Mouse (Mus musculus): ENCODE results near the gene Tle1.

Gene Tle1

DNA sequence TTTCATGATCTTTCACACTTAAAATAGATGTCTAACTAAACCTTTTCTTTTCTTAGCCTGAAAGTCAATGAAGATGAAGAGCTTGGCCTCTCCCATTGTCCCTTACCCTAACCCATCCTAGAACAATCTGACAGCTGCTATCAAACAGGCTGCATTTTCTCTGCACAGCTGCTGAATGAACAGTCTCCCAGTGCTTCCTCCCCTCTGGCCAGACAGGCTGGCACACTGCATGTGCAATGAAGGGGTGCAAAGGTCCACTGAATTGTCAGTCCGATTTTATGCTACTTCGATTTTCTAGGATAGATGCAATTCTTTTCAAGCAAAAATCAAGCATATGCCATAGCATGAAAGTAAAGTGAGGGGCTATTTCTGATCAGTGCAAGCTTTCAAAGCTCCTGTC, 34.2 kb downstream of the Tle1 start:
- in situ Hi-C loops (cut with MboI, MseI) = no loop called here

DNA sequence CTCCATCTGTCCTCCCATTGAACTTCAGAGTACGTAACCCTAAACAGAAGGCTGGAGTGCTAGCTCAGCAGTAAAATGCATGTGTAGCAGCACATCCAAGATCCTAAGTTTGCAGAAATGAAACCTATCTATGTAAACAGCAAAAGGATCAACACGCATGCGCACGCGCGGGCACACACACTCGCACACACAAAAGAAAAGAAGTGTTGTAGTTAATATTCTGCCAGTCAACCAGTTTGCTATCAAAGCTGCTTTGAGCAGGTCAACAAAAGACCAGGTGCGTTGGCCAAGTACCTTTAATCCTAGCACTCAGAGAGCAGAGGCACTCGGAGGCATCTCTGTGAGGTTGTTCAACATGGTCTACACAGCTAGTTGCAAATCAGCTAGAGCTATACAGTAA, 35.0 kb downstream of the Tle1 start:
- in situ Hi-C loops (cut with MboI, MseI) = no loop called here

DNA sequence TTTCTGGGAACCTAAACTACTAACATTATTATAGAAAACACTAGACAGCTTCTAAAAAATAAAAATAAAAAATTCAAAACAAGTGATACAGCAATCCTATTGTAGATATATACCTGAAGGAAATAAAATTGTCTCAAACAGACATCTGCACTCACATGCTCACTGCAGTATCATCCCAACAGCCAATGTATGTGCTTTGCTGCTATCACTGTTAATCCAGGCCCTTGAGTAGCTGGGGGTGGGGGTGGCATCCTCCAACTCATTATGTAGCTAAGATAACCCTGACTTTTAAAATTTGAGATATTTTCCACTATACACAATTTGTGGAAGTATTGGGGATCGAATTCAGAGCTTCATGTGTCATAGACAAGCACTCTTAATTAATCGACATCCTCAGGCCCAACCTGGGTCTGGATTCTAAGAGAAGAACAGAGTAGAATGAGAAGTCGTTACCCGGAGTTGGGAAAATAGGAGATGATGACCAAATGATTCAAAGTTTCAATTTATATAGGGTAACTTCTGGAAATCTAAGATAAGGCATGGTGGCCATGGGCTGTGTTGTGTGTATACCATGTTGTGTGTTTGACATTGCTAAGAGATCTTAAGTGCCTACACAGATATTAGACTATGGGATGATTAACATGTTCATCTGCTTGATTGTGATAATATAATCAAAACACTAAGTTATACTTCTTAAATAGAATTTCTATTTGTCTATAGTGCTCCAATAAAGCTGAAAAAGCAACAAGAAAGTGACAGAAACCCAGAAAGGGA, 38.1 kb downstream of the Tle1 start:
- in situ Hi-C loops (cut with MboI, MseI) = no loop called here

DNA sequence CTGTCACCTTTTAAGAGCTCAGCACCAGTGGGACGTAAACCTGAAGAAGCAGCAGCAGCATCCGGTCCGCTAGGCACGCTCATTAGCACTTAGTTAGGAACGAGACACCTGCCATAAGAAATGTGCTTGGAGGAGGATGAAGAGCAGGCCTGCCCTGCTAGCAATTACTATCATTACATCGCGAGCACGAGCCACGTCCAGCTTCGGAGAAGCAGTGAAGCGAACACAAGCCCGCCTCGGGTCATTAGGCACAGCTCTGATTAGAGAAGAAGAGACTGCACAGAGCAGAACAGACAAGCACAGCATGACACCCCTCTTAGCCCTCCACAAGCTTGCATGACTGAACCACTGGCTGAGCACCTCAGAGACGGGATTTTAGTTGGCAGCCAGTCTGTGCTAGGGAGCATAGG, 40.6 kb downstream of the Tle1 start:
- in situ Hi-C loops (cut with MboI, MseI) = no loop called here

DNA sequence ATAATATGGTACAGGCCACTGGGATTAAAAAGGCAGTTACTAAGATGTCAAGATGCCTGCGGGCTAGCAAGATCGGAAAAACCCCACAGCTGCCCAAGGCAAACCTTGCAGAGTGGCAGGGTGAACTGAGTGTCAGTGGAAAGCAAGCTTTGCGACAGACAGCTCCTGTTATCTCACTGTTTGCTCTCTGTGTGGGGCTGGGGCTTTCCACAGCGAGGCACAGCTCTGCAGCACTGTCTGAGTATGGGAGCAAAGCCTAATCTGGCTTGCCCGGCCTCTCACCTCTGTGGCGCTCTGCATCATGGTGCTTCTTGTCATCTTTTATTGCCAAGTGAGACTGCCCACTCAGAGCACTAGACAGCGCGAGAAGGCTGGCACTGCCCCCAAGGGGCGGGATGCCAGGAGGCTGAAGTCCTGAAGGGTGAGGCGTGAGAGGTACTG, 42.8 kb downstream of the Tle1 start:
- in situ Hi-C loops (cut with MboI, MseI) = no loop called here

DNA sequence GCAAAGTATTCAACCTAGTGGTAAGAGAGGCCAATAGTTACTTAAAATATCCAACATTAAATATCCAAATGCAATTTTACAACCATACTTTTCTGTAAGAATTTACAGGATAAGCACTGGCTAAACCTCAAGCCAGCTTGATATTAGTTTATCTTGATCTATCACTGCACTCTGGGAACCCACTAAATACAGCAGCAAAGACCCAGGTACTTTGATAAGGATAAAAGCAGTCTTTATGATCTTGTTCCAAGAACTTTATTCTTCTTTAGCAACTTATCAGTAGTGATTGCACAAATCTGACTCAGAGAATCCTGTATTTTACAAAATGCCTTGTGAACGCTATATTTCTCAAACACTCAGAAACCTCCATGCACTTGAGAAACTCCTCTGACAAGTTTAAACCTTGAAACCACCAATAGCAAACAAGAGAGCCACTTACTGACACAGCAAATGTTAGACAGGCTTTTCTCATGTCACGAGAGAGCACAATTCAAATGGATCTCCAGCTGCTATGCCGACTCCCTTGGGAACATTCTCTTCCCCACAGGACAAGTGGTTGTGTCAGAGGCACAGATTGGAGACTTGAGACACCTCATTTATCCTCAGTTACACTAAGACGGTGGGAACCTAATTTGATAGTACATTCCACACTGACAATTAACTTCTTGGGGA, 50.1 kb downstream of the Tle1 start:
- in situ Hi-C loops (cut with MboI, MseI) = no loop called here

DNA sequence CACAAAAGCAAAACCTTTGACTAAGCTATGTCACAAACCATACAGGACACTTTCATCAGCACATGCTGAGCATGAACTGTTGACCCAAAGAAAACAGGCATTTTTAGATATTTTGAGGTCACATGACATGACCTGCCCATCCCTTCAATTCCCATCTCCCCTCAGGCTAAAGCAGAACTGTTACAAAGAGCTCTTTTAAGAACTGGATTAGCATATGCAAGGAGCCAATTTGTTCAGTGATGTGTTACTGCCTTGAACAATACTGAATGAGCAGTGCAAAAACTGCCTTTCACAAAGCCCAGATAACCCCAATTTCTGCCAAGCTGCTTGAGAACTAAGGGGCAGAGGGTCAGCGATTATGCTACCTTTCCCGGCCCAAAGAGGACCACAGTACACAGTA, 54.7 kb downstream of the Tle1 start:
- in situ Hi-C loops (cut with MboI, MseI) = no loop called here

DNA sequence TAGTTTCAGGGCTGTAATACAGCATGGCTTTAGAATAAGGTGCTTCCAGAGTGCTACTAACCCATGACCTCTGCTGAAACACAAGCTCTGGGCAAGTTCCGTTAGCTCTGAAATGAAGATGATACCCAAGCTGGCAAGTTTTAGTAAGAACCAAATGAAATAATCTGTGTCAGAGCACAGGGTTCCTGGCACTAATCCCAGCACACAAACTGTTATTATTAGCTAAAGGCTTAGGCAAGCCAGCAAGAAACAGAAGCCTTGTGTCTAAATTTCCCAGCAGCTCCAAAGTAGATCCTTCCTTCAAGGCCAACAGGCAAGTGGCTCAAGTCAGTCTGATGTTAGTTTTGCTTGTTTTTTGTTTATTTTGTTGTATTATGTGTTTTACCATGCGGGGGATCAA, 56.2 kb downstream of the Tle1 start:
- in situ Hi-C loops (cut with MboI, MseI) = no loop called here

DNA sequence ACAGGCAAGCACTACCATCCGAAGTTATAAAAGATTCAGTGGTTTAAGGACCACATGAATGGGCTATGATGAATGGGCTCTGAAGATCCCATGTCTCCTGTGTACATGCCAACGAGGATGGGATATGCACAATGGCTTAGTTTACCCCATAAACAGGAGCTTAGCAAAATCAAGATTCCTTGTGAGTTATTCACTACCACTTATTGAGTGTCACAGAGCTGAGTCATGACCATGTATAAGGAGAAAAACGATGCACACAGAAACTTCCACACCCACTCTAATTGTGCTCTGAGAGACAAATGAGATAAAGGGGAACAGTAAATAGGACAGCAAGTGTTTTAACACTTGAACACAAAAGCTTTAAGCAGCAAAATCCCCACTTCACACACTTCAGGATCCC, 60.0 kb downstream of the Tle1 start:
- in situ Hi-C loops (cut with MboI, MseI) = no loop called here

DNA sequence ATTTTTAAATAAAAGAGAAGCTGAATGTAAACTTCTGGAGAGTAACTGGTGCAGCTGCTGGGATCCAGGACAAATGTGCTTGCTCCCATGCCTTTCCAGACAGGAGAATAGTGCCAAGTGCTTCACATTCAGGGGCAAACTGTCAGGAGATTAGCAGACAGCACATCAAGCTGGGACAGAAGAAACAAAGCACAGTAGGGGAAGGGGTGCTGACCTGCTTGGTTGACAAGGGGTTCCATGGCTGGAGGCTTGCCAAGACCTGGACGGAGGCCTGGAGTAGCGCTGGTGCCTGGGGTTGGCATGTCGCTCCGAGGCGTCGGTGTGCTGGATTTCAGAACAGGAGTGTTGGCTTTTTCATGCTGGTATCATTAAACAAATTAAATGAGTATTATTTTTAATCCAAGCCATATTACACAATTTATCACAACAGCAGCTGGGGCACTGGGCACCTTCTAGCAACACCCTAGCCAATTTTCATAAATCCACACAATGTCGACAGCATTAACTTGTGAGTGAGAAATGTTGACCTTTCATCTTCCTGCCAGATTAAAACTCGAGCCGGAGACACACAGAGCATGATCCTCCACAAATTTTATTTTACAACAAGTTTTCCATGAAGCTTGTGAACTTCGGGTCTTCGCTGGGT, 61.1 kb downstream of the Tle1 start:
- in situ Hi-C loops (cut with MboI, MseI) = no loop called here

DNA sequence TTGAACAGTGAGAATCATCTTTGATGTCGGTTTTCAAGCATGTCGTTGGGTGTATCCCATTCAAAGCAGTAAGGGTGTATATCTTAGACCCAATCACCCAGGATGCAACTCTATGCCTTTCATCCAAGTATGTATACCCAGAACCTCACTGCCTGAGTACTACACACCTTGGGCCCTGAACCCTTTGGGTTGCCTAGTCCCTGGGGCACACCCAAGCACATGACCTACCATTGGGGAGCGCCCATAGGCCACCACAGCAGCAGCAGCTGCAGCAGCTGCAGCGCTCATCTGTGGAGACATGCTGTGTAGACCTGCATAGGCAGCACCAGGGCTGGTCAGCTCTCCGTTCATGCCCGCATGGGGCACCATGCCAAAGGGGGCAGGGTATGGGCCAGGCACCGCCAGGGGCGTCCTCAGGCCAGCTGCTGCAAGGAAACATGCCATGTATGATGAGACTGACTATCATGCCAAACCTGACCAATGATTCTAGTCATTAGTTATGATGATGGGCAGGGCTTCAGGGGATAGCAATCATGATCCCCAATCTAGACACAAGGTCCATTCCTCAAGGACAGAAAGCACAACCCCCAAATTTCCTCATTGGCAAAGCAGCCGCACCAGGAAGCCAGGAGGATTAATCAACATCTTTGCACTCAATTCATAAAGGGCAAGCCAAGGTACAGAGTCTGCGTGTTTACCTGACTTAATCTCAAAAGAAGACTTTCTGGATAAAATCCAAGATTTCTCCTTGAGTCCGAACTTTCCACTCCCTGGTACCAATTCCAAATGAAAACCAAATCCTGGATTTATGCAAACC, 62.2 kb downstream of the Tle1 start:
- in situ Hi-C loops (cut with MboI, MseI) = no loop called here

DNA sequence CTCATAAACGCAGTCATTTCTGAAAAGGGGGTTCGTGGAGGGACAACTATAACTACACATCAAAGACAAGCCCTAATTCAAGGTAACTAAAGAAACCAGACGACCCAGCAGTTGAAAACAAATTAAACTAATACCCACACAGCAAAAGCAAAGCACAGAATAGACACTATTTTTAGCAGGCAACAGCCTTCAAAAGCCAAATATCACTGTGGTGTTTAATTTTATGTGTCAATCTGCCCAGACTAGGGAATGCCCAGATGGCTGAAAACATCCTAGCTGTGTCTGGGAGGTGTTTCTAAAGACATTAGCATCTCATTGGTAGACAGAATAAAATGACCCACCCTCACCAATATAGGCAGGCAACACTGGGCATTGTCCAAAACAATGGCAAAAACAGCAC, 68.1 kb downstream of the Tle1 start:
- in situ Hi-C loops (cut with MboI, MseI) = no loop called here

DNA sequence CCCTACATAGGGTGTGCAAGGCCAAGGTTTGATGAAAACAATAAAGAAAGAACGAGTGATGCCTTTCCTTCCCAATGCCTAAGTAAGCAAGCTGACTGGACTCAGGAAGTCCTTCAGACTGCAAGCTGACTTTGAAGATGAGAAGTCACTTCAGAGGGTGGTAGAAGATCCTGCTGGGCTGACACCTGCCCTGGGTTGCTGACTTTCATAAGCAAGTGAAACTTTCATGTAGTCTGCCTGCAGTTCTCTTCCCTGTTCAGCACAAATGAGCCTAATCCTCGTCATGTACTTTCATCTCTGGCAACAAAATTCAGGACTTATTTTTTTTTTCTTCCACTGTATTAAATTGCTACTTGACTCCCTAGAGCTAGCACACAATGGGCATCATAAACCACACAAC, 73.1 kb downstream of the Tle1 start:
- in situ Hi-C loops (cut with MboI, MseI) = no loop called here

DNA sequence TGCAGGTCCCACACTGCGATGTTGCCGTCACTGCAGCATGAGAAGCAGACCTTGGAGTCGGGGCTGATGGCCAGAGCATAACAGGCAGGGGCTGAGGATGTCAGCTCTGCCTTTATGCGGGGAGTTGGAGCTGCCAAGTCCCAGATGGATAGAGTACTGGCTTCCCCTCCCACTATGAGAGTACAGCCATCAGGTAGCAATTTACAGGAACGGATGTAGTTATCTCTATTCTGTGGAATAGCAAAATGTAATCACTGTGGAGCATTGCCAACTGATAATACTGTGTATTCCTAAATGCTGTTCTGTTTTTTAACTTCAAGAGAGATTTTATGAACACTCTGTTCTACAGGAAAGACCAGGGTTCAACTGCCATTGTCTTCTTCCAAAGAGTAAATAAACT, 75.9 kb downstream of the Tle1 start:
- in situ Hi-C loops (cut with MboI, MseI) = no loop called here

DNA sequence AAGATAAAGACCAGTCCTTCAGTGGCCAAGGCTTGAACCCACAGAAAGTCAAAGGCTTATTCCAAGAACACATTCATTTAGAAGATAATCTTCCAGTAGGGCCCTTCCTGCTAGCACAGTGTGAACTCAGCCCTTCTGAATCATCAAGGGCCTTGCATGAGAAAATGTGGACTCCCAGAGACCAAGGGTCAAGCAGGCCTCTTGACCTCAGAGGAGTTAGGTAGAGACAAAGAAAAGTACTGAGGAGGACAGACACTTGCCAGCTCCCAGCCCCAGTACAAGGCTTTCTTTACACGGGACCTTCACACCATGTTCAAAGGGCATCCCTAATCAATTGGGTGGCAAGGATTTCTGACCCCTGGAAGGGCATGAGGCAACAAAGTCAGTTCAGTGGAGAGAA, 77.9 kb downstream of the Tle1 start:
- in situ Hi-C loops (cut with MboI, MseI) = no loop called here

DNA sequence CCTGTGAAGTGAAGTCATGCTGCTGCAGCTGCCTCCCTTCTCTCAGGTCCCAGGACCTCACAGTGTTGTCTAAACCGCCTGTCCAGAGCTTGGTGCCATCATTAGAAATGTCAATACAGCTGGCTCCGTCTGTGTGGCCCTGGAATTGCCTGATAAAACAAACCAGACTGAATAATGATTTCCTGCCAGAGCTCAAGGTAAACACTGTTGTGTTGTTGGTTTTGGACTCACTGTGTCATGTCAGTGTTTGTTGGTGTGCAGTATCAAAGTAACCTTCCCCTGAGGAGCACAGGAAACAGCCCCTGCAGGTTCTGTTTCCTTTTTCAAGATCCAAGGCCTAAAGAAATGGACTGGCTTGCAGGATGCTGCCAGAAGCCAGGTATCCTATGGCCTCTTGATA, 78.4 kb downstream of the Tle1 start:
- in situ Hi-C loops (cut with MboI, MseI) = no loop called here

DNA sequence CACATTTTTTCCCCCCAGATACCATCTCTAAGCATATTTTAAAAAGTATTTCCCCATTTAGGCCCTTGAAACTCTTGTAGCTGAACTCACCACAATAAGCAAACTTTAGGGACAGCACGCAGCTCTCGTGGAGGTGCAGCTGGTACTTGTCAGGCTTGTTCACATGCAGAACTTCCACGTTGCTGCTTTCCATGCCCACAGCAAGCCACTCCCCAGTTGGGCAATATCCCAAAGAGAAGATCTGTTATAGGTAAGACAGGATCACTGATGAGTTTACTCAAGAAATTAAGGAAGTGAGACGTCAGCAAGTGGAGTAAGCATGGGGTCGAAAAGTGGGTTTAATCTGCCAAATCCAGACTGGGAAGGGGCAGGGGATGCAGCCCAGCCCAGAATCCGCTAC, 80.7 kb downstream of the Tle1 start:
- in situ Hi-C loops (cut with MboI, MseI) = no loop called here

DNA sequence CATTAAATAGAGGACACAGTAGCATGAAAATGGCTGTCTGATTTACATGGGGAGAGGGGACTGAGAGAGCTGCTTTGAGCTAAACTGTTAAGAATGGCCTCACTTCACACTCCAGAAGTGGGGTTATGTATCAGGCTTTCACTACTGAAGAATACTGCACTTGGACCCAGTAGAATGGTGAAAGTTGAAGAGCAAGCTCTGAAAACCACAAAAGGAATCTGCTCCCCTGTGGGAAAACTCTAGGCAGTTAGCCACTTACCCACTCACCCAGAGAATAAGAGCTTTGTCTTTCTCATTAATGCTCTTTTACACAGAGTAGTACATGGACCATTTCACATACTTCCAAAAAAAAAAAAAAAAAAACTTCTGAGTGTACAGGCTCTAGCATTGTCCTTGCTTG, 95.0 kb downstream of the Tle1 start:
- in situ Hi-C loops (cut with MboI, MseI) = no loop called here

DNA sequence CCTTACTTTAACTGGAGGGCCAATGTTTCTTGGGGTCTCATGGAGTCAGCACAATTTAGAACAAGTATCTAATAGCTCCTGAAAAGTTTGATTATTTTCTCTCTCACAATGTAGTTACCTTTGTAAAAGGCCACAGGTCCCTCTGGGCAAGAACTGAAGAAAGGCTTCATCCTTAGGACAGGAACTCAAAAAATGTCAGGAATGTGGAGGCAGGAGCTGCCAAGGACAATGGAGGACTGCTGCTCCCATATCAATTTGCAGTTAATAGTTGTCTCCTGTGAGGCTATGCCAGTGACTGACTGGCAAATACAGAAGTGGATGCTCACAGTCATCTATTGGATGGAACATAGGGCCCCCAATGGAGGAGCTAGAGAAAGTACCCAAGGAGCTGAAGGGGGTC, 96.5 kb downstream of the Tle1 start:
- in situ Hi-C loops (cut with MboI, MseI) = no loop called here

DNA sequence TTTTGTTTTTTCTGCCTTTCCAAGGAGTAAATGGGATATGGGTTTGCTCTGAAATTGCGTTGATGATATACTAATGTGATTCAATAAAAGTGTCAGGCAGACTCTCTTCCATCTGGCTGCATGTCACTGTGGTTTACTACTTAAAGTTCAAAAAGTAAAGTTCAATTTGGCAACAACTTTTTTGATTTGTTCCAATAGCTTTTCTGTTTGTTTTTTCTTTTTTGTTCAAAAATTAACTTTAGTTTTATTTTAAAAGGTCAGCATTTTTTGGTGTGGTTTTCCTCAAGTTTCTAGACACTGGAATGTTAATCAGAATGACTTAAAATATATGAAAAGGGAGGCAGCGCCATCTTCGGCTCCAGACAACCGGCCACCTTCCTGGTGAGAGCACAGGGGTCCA, 112.9 kb downstream of the Tle1 start:
- in situ Hi-C loops (cut with MboI, MseI) = no loop called here

DNA sequence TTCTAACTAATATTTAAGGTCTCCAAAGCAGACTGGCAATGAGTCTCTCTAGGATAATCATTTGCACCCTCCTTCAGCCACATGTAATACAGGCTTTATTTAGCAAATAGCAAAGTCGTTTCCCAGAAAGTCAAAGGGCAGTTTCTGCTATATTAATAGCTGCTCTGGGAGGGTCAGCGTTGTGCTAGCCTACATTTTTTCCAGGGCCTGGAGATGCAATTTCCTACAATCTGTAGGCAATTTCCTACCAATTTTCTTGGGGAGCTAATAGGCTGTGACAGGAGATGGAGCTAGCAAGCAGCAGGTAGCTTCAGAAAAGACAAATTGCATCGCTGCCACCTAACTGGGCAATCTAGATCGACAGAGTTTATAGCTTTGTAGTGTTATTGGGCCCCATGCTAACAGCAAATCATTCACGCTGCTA, 131.6 kb downstream of the Tle1 start:
- in situ Hi-C loops (cut with MboI, MseI) = no loop called here

DNA sequence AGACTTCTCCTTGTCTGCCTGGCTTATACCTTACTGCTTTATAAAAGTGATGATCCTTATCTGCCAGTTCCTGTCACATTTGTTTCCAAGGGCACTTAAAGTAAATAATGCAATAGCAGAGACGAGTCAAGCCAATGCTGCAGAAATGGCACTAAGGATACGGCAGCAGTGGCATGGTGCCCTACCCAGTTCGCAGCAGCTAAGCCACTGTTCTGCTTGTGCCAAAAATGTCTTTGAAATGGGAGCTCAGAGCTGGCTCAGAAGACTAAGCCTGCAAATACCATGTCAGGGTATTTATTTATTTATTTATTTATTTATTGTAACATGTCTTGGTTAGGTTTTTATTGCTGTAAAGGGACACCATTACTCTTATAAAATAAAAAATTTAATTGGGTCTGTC, 132.8 kb downstream of the Tle1 start:
- in situ Hi-C loops (cut with MboI, MseI) = no loop called here

Data from regulatory T cell (primary cell).